Mouse (Mus musculus) kidney, adult 2 months (tissue): Measurements from ENCODE around the gene Col9a2. TPM values are rescaled to one million over a fixed set of nuclear protein-coding genes. Genes with fewer than 3 reads are reported as not detected.

ENCODE experiments used
- DNase-seq: peaks from one replicate; pipeline ENCODE4 v3.0.0; 2021
- H3K27ac ChIP-seq: fragments of 200-500 bp; 2 replicates; pipeline ENCODE4 v1.5.1; 2012; ENCODE audit warnings: low read depth, low read length, control low read depth, inconsistent platforms; ENCODE audit not compliant: insufficient read depth
- H3K27me3 ChIP-seq: fragments of 200-500 bp; replicated peaks from 2 replicates; pipeline ENCODE4 v1.6.1; 2012; ENCODE audit warnings: mild to moderate bottlenecking, moderate library complexity, low read length, inconsistent platforms; ENCODE audit not compliant: control insufficient read depth, insufficient read depth
- H3K36me3 ChIP-seq: fragments of 200-500 bp; 2 replicates; pipeline ENCODE4 v1.6.1; 2012; ENCODE audit warnings: mild to moderate bottlenecking, moderate library complexity, low read length, inconsistent platforms; ENCODE audit not compliant: control insufficient read depth, insufficient read depth
- H3K4me1 ChIP-seq: fragments of 200-500 bp; 2 replicates; pipeline ENCODE4 v1.6.1; 2011; ENCODE audit warnings: low read length; ENCODE audit not compliant: control insufficient read depth, insufficient read depth
- H3K4me3 ChIP-seq: fragments of 200-500 bp; 2 replicates; pipeline ENCODE4 v1.5.1; 2011; ENCODE audit warnings: mild to moderate bottlenecking, low read depth, low read length, control low read depth; ENCODE audit not compliant: insufficient read depth
- CTCF ChIP-seq: fragments of 200-500 bp; conservative IDR thresholded peaks from 2 replicates; pipeline ENCODE4 v1.5.1; 2011; ENCODE audit warnings: low read depth, mild to moderate bottlenecking, control low read depth, low read length, moderate library complexity, mixed read lengths; ENCODE audit not compliant: insufficient read depth, insufficient read length
- POLR2A ChIP-seq: fragments of 200-500 bp; IDR thresholded peaks from one replicate; pipeline ENCODE4 v1.6.1; 2011; ENCODE audit warnings: low read depth, low read length, control low read depth
- WGBS: fragments of 180-500 bp; shearing (Covaris S2); methylation state at CpG from one replicate; pipeline ENCODE4 v1.1.7; 2018; 5-methylcytosine and 5-hydroxymethylcytosine counted together
- polyA plus RNA-seq: library from polyadenylated mRNA; depleted of rRNA; stranded (reverse); fragments of >200 nt; gene quantifications from 2 replicates; pipeline ENCODE4 v1.2.3, GENCODE M21; 2012

The Col9a2 gene
- polyA plus RNA-seq, 1 experiment: not detected

GRCm38 (mm10) chr4:121031440-121031839 lies 7.7 kb upstream of the Col9a2 start:
- no peaks in the 10 kb centered on the region for H3K36me3 ChIP-seq
- peak; percentile 22 for DNase-seq
- TF ChIP-seq POLR2A (no peak), CTCF (0 out of 2 replicates have a peak, but pooled peaks have one; percentile 26)
- H3K4me1 ChIP-seq: no peaks in the 10 kb centered on the region
- no peaks in the 10 kb centered on the region for H3K27me3 ChIP-seq
- H3K4me3 ChIP-seq: no peak overlapping the region
- no peak overlapping the region for H3K27ac ChIP-seq
- 42% methylated on average over 4 of the region's 4 CpGs for WGBS

- no peak for DNase-seq
- TF ChIP-seq POLR2A: no peak
- TF ChIP-seq CTCF: peak; percentile 41
- Histone ChIP-seq H3K27me3 (no peaks in the 10 kb centered on the region), H3K4me1 (no peaks in the 10 kb centered on the region), H3K4me3 (no peak overlapping the region), H3K36me3 (no peaks in the 10 kb centered on the region), H3K27ac (no peak overlapping the region)
- WGBS: 68% methylated on average over 2 of the region's 2 CpGs
Measured at GRCm38 (mm10) chr4:121033006-121033405, 6.2 kb upstream of the Col9a2 start.

- no peak for TF ChIP-seq POLR2A
- TF ChIP-seq CTCF: no peak
- H3K4me3 ChIP-seq: no peak overlapping the region
- H3K27ac ChIP-seq: no peak overlapping the region
- H3K27me3 ChIP-seq: peaks cover 1% of the 10 kb centered on the region; the same call in 1 of the 2 replicates
- no peaks in the 10 kb centered on the region for H3K4me1 ChIP-seq
- no peak for DNase-seq
- no peaks in the 10 kb centered on the region for H3K36me3 ChIP-seq
- WGBS: 70% methylated on average over 14 of the region's 14 CpGs
Measured at GRCm38 (mm10) chr4:121040323-121040722, 1.1 kb downstream of the Col9a2 start.

GRCm38 (mm10) chr4:121040897-121041671 lies 1.9 kb downstream of the Col9a2 start:
- Histone ChIP-seq H3K36me3 (no peaks in the 10 kb centered on the region), H3K4me1 (no peaks in the 10 kb centered on the region), H3K27me3 (peaks cover 1% of the 10 kb centered on the region; the same call in 1 of the 2 replicates), H3K27ac (no peak overlapping the region), H3K4me3 (no peak overlapping the region)
- TF ChIP-seq CTCF (peak; percentile 70), POLR2A (no peak)
- WGBS: 24% methylated on average over 18 of the region's 18 CpGs
- DNase-seq: peak; percentile 51

GRCm38 (mm10) chr4:121042472-121042871 lies 3.3 kb downstream of the Col9a2 start:
- WGBS: 89% methylated on average over 5 of the region's 5 CpGs
- TF ChIP-seq CTCF: no peak
- no peak for TF ChIP-seq POLR2A

GRCm38 (mm10) chr4:121042946-121043345 lies 3.8 kb downstream of the Col9a2 start:
- no peak for DNase-seq
- no peak for TF ChIP-seq CTCF
- TF ChIP-seq POLR2A: no peak
- Histone ChIP-seq H3K27me3 (peaks cover 1% of the 10 kb centered on the region; the same call in 1 of the 2 replicates), H3K4me3 (no peak overlapping the region), H3K36me3 (no peaks in the 10 kb centered on the region), H3K27ac (no peak overlapping the region), H3K4me1 (no peaks in the 10 kb centered on the region)
- 76% methylated on average over 3 of the region's 3 CpGs for WGBS

More at GRCm38 (mm10) chr4:121042472-121042871, 3.3 kb downstream of the Col9a2 start:
- H3K4me1 ChIP-seq: no peaks in the 10 kb centered on the region
- H3K4me3 ChIP-seq: no peak overlapping the region
- H3K27me3 ChIP-seq: peaks cover 1% of the 10 kb centered on the region; the same call in 1 of the 2 replicates
- no peaks in the 10 kb centered on the region for H3K36me3 ChIP-seq
- no peak overlapping the region for H3K27ac ChIP-seq
- DNase-seq: no peak

- 62% methylated on average over 4 of the region's 4 CpGs for WGBS
- no peak overlapping the region for H3K27ac ChIP-seq
- H3K36me3 ChIP-seq: no peaks in the 10 kb centered on the region
- no peaks in the 10 kb centered on the region for H3K4me1 ChIP-seq
- DNase-seq: no peak
- no peaks in the 10 kb centered on the region for H3K27me3 ChIP-seq
- no peak overlapping the region for H3K4me3 ChIP-seq
- TF ChIP-seq POLR2A (no peak), CTCF (no peak)
Measured at GRCm38 (mm10) chr4:121051863-121052262, 12.7 kb downstream of the Col9a2 start.
